Mouse (Mus musculus): ENCODE measurements at regions not wholly inside any gene's neighbourhood (a gene's known extent, or its start where the extent isn't known, plus 50 kb on each side); places are given as distances from the start of the nearest gene placed in this dataset.
A peak's percentile ranks its signal among the peaks of the same experiment; 100 is the strongest.

DNA sequence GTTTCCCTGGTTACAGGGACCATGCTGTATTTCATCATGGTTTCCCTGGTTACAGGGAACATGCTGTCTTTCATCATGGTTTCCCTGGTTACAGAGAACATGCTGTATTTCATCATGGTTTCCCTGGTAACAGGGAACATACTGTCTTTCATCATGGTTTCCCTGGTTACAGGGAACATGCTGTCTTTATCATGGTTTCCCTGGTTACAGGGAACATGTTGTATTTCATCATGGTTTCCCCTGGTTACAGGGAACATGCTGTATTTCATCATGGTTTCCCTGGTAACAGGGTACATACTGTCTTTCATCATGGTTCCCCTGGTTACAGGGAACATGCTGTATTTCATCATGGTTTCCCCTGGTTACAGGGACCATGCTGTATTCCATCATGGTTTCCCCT is 1579.5 kb downstream of the 4930444P10Rik start:
- H3K27ac ChIP-seq = 0 out of 2 replicates have a peak overlapping the region, but pooled peaks have one; percentile 35
- no peaks in the 10 kb centered on the region for H3K36me3 ChIP-seq
- ATAC-seq (ENCODE audit: insufficient number of reproducible peaks, insufficient read depth, low FRiP score, low TSS enrichment, low read depth) = no peak
- peaks cover 18% of the 10 kb centered on the region for H3K4me1 ChIP-seq
- no peak overlapping the region for H3K4me3 ChIP-seq
- H3K4me2 ChIP-seq = no peak overlapping the region
- no peak overlapping the region for H3K9ac ChIP-seq
- H3K27me3 ChIP-seq = 0 out of 2 replicates have a peak, but pooled peaks cover 2% of the 10 kb centered on the region
- H3K9me3 ChIP-seq = no peaks in the 10 kb centered on the region

DNA sequence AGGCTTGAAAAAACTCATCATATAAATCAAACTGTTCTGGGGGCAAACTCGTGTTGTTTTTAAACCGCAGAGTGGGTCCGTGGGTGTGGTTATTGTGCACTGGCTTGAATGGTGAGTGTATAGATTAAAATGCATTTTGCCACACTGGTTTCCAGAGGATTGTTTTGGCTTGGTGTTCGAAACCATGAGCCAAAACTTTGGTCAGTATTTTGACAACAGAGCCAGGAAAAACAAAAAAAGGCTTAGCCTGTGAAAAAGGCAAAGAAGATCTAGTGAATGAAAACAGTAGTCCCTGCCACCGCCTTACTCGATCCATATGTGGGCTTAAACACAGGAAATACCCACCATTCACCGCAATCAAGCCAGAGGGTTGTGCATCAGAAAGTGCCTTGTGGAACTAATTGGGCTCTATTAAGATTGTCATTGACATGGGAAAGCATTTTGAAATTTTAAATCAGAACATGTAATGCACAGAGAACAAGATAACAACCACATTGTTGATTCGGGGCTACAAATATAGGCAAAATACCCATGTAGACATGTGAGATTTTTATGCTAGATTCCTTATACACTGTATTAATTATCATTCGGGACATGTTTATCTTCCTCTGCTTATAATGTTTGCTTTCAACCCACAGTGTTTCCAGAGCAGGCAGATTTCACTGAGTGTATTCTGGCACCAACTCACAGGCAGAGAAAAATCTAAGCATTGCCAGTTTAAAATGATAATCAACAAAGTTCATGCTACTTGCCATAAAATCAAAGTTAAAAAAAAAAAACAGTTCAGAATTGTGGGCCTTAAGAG is 1580.4 kb downstream of the 4930444P10Rik start:
- Histone ChIP-seq H3K27me3 (peaks cover 7% of the 10 kb centered on the region; the same call in 1 of the 2 replicates), H3K4me3 (no peak overlapping the region), H3K4me1 (peaks cover 28% of the 10 kb centered on the region), H3K9ac (no peak overlapping the region), H3K36me3 (no peaks in the 10 kb centered on the region), H3K4me2 (no peak overlapping the region), H3K9me3 (no peaks in the 10 kb centered on the region), H3K27ac (peak overlapping the region; percentile 35; the same call in 1 of the 2 replicates)
- WGBS = 20% methylated on average over 9 of the region's 9 CpGs
- ATAC-seq (ENCODE audit: insufficient number of reproducible peaks, insufficient read depth, low FRiP score, low TSS enrichment, low read depth) = peak; percentile 86

DNA sequence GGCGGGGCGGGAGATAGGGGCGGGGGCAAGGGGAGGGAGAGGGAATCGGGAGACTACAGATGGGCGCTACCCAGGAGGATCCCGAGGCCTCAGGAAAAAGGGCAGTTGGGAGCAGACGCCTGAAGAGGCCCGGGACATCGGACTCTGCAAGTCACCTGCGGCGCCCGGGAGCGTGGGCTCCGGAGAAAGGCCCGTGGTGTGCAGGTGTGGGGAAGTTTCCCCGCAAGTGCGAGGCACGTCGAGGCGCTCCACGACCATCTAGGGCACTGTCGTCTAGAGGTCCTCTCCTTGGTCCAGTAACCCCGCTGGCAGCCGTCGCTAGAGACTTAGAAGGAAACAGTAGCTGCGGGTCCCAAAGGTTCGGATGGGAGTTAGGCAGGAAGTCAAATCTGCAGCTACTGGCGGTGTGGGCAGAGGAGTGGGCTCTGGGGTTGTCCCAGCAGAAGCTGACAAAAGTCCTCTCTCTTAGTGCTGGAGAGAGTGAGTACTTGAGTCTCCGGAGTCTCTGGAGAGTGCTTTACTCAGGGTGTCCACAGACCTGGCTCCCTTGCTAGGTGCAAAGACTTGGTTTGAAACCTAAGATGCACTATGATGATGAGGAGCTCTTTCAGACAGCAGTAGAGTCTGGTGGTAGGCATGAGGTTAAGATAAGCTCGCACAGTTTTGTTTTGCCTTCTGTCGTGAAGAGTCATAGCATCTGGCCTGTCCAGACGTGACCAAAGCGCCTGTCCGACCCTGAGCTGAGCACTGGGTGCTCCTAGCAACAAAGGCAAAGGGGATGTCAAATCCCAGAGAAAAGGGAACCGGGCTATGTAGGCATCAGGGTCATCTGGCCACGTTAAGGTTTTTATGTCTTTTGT is 1586.1 kb downstream of the 4930444P10Rik start:
- H3K36me3 ChIP-seq = no peaks in the 10 kb centered on the region
- peak overlapping the region; percentile 52 for H3K4me3 ChIP-seq
- WGBS = 3% methylated on average over 36 of the region's 36 CpGs
- peaks cover 24% of the 10 kb centered on the region for H3K27me3 ChIP-seq
- ATAC-seq (ENCODE audit: insufficient number of reproducible peaks, insufficient read depth, low FRiP score, low TSS enrichment, low read depth) = peak; percentile 45
- H3K9ac ChIP-seq = peak overlapping the region; percentile 75
- peaks cover 45% of the 10 kb centered on the region for H3K4me1 ChIP-seq
- H3K4me2 ChIP-seq = peak overlapping the region; percentile 84
- H3K27ac ChIP-seq = peak overlapping the region; percentile 93
- no peaks in the 10 kb centered on the region for H3K9me3 ChIP-seq

DNA sequence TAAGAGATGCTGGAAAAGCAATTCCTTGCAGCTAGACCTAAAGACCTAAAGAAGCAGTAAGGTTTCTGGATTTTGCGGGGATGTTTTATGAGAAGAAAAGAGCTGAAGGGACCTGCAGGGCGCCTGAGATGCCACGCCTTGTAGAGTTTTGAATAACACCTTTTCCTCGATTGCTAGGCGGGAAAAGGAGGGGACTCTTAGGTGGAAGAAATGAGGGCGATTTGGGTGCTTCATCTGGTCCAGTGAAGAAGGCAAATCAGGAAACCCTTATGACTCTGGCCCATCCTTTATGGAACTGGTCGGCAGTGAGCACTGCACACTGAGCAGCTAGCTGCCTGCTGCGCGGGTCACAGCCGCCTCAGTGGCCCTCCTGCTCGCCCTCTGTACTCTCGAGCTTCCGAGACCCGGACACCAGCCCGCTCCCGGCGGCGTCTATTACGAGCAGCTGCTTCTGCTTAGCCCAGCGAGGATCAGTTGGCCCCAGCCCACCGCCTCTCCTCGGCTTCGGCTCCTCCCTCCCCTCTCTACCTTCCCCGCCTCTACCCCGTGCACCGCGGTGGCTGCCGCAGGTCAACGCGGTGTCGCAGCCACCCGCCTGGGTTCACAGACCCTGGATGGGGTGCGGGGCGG is 1586.8 kb downstream of the 4930444P10Rik start:
- Histone ChIP-seq H3K4me1 (peaks cover 45% of the 10 kb centered on the region), H3K27me3 (peaks cover 24% of the 10 kb centered on the region), H3K9me3 (no peaks in the 10 kb centered on the region), H3K27ac (peak overlapping the region; percentile 93), H3K4me2 (peak overlapping the region; percentile 84), H3K9ac (peak overlapping the region; percentile 75), H3K36me3 (no peaks in the 10 kb centered on the region), H3K4me3 (peak overlapping the region; percentile 52)
- peak; percentile 89 for ATAC-seq (ENCODE audit: insufficient number of reproducible peaks, insufficient read depth, low FRiP score, low TSS enrichment, low read depth)
- 1% methylated on average over 34 of the region's 34 CpGs for WGBS

DNA sequence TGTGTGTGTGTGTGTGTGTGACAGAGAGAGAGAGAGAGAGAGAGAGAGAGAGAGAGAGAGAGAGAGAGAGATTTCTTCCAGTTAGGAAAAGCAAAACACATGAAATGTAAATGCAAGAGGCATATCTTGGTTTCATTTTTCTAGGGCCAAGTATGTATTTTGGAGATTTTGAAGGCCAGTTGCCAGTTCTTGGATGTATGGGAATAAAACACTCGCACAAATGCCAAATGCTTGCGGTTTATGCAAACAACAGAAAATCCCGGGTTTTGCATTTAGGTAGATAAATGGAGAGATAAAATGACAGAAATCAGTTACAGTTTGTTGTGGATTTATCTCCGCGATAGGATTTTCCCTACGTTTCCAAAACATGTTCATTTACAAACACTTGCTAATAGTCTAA is 1587.4 kb downstream of the 4930444P10Rik start:
- peaks cover 45% of the 10 kb centered on the region for H3K4me1 ChIP-seq
- ATAC-seq (ENCODE audit: insufficient number of reproducible peaks, insufficient read depth, low FRiP score, low TSS enrichment, low read depth) = no peak
- peak overlapping the region; percentile 84 for H3K4me2 ChIP-seq
- H3K4me3 ChIP-seq = peak overlapping the region; percentile 52
- peak overlapping the region; percentile 75; the same call in 1 of the 2 replicates for H3K9ac ChIP-seq
- H3K9me3 ChIP-seq = no peaks in the 10 kb centered on the region
- peaks cover 24% of the 10 kb centered on the region for H3K27me3 ChIP-seq
- 3% methylated on average over 6 of the region's 6 CpGs for WGBS
- H3K27ac ChIP-seq = peak overlapping the region; percentile 93
- H3K36me3 ChIP-seq = no peaks in the 10 kb centered on the region

DNA sequence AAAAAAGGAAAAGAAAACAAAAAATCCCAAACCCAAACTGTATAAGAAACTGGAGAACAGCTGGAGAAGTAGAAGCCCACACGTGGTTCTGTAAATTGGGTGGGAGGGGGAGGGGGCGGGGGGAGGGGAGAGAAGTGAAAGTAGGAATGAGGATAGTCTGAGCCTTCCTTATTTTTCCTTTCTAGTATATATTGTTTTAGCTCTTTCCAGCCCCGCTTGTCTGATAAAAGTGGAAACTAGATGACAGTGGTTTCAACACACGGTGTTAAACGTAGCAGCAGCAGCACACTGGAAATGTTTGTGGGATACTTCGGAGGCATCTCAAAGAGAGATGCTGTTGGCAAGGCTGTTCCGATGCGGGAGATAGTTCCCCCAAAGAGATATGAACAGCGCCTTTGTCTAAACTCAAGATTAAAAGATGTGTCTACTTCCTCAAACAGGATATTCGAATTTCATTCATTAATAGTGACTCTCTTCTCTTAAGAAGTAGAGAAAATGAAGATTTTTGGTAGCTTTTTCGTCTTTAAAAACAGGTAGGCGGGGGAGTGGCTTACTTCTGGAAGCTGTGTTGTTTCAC is 1588.3 kb downstream of the 4930444P10Rik start:
- Histone ChIP-seq H3K4me1 (peaks cover 49% of the 10 kb centered on the region), H3K4me3 (peak overlapping the region; percentile 37), H3K36me3 (no peaks in the 10 kb centered on the region), H3K9ac (peak overlapping the region; percentile 68), H3K4me2 (peak overlapping the region; percentile 84), H3K27ac (peak overlapping the region; percentile 93), H3K27me3 (peaks cover 24% of the 10 kb centered on the region), H3K9me3 (no peaks in the 10 kb centered on the region)
- WGBS = 3% methylated on average over 12 of the region's 12 CpGs
- ATAC-seq (ENCODE audit: insufficient number of reproducible peaks, insufficient read depth, low FRiP score, low TSS enrichment, low read depth) = no peak

DNA sequence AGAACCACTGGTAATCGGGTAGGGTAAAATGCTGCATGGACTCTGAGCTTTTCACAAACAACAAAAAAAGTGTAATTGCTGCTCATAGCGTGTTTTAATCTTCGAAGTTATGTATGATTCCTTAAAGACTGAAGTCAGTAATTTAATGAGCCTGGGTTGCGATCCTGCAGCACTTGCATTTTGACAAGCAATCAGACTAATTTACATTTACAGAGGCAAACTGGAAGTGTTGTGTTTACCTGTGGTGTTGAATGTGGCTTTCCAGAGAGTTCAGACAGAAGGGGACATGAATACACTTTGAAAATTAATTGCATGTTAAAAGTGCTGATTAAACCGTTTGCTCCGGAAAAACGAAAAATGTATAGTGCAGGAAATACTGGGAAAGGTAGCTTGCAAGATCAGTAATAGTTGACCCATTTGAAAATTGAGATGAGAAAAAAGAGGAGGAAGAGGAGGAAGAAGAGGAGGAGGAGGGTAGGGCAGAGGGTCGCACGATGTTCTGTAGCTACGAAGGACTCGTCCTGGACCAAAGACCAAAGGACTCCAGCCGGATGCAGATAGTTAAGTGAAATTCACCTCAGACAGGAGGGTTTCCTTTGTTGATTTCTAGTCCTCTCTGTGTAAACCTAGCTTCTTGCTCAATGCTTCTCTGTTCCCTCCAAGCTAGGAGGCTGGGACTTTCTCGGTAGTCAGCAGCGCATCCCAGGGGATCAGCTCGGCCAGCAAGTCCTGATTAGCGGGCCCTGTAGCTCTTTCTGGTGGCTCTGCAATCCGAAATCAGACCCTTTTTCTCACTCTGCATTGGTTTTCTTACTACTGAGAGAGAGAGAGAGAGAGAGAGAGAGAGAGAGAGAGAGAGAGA is 1589.0 kb downstream of the 4930444P10Rik start:
- H3K4me3 ChIP-seq = peak overlapping the region; percentile 37
- H3K4me2 ChIP-seq = peak overlapping the region; percentile 84
- no peak for ATAC-seq (ENCODE audit: insufficient number of reproducible peaks, insufficient read depth, low FRiP score, low TSS enrichment, low read depth)
- peak overlapping the region; percentile 68 for H3K9ac ChIP-seq
- no peaks in the 10 kb centered on the region for H3K9me3 ChIP-seq
- 3% methylated on average over 17 of the region's 17 CpGs for WGBS
- H3K27me3 ChIP-seq = peaks cover 24% of the 10 kb centered on the region
- H3K4me1 ChIP-seq = peaks cover 48% of the 10 kb centered on the region
- H3K27ac ChIP-seq = peak overlapping the region; percentile 93
- no peaks in the 10 kb centered on the region for H3K36me3 ChIP-seq

DNA sequence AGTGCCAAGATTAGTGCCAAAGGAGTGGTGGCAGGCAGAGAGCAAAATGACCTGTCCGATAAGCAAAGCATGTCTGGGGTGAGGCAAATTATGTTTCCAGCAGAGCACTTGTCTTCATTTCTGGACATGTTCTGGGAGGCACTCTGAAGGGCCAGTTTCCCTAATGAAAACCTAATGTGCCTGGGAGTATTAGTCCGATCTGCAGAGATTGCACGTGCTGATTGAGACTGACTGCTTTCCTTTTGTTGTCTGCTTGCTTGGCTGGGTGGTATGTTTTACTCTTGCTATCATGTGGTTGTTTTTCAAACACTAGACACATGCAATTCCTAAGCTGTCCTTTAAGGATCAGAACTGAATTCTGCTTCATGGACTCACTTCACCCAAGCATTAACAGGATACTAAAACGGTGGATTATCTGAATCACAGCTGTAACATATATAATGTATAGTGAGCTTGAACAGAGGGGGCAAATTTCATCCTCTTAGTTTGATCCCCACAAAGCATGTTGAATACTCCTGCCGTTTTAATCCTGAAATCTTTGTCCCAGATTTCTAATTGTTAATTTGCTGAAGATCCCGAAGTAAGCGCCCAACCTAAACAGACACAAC is 1589.8 kb downstream of the 4930444P10Rik start:
- H3K36me3 ChIP-seq = no peaks in the 10 kb centered on the region
- H3K9ac ChIP-seq = peak overlapping the region; percentile 68; the same call in 1 of the 2 replicates
- peak overlapping the region; percentile 93 for H3K27ac ChIP-seq
- H3K27me3 ChIP-seq = peaks cover 21% of the 10 kb centered on the region
- H3K4me3 ChIP-seq = peak overlapping the region; percentile 37
- H3K4me1 ChIP-seq = peaks cover 40% of the 10 kb centered on the region
- 8% methylated on average over 7 of the region's 7 CpGs for WGBS
- ATAC-seq (ENCODE audit: insufficient number of reproducible peaks, insufficient read depth, low FRiP score, low TSS enrichment, low read depth) = no peak
- no peaks in the 10 kb centered on the region for H3K9me3 ChIP-seq
- peak overlapping the region; percentile 84 for H3K4me2 ChIP-seq

DNA sequence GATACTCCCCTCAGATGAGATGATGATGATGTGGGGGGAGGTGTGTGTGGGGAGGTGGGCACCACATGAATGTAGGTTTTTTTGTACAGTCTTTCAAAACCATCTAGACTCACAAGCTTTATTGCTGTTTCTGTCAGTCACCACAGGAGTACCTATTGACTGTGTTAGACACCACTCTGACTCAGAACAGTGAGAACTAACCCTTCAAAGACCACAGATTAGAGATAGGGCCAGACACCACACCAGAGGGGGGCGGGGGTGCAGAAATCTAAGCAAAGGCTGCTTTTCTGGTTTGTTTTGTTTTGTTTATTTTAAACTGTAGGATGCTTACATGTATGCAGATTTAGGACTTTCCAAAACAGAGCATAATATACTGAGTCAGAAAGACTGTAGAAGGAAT is 1594.0 kb downstream of the 4930444P10Rik start:
- Histone ChIP-seq H3K4me3 (no peak overlapping the region), H3K9me3 (no peaks in the 10 kb centered on the region), H3K4me1 (peaks cover 14% of the 10 kb centered on the region; the same call in 1 of the 2 replicates), H3K27me3 (no peaks in the 10 kb centered on the region), H3K27ac (no peak overlapping the region), H3K4me2 (no peak overlapping the region), H3K36me3 (no peaks in the 10 kb centered on the region), H3K9ac (no peak overlapping the region)
- ATAC-seq (ENCODE audit: insufficient number of reproducible peaks, insufficient read depth, low FRiP score, low TSS enrichment, low read depth) = no peak
- WGBS = 82% methylated on average over 1 of the region's 1 CpGs

DNA sequence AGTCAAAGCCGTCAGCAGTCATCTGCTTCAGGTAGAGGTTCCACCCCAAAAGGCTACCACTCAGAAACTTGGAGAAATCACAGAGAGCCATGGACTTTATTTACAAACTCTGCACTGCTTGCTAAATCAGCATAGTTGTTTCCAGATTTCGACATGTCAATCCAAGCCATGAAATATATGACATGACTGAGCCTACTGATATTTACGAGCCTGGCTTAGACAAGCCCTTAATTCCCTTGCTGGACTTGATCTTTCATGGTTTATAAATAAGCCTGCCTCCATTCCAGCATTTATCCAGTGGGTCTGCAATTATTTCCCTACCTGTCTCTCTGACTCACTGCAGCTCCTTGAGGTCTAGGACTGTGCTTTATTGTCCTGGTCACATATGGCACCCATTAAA is 1603.1 kb downstream of the 4930444P10Rik start:
- H3K27ac ChIP-seq = no peak overlapping the region
- no peak overlapping the region for H3K4me3 ChIP-seq
- H3K4me1 ChIP-seq = peaks cover 16% of the 10 kb centered on the region; the same call in 1 of the 2 replicates
- WGBS = 34% methylated on average over 3 of the region's 3 CpGs
- H3K36me3 ChIP-seq = no peaks in the 10 kb centered on the region
- H3K4me2 ChIP-seq = no peak overlapping the region
- no peak for ATAC-seq (ENCODE audit: insufficient number of reproducible peaks, insufficient read depth, low FRiP score, low TSS enrichment, low read depth)
- H3K9ac ChIP-seq = no peak overlapping the region
- no peaks in the 10 kb centered on the region for H3K27me3 ChIP-seq
- no peaks in the 10 kb centered on the region for H3K9me3 ChIP-seq
